Mouse (Mus musculus) megakaryocyte, embryonic 14.5 days (primary cell): ENCODE measurements around the gene Samd7. TPM values are rescaled to one million over a fixed set of nuclear protein-coding genes. Genes with fewer than 3 reads are reported as not detected.

Experiments
- H3K27me3 ChIP-seq: replicated peaks from 2 replicates; pipeline ENCODE3; 2012; ENCODE audit warnings: inconsistent platforms
- H3K36me3 ChIP-seq: replicated peaks from 2 replicates; pipeline ENCODE3; 2012; ENCODE audit warnings: low read length, inconsistent platforms, mixed read lengths
- H3K4me1 ChIP-seq: 2 replicates; pipeline ENCODE4 v1.6.1; 2012; ENCODE audit warnings: inconsistent platforms
- H3K4me3 ChIP-seq: replicated peaks from 2 replicates; pipeline ENCODE3; 2012; ENCODE audit warnings: moderate library complexity, mild to moderate bottlenecking, inconsistent platforms
- H3K9me3 ChIP-seq: 2 replicates; pipeline ENCODE4 v1.6.1; 2012; ENCODE audit warnings: inconsistent platforms
- FLI1 ChIP-seq: IDR thresholded peaks from 2 replicates; pipeline ENCODE4 v1.6.1; 2012; ENCODE audit warnings: low read length, inconsistent platforms, mixed read lengths
- GATA1 ChIP-seq: IDR thresholded peaks from 3 replicates; pipeline ENCODE4 v1.6.1; 2012; ENCODE audit warnings: mixed read lengths, low read length, inconsistent platforms, borderline replicate concordance
- polyA plus RNA-seq: library from polyadenylated mRNA; stranded (reverse); fragments of >175 nt; gene quantifications from 2 replicates; pipeline ENCODE4 v1.2.3, GENCODE M21; 2012; ENCODE audit warnings: low replicate concordance; ENCODE audit not compliant: insufficient read depth

The Samd7 gene
- polyA plus RNA-seq, 1 experiment: not detected

- Histone ChIP-seq H3K4me3 (no peak overlapping the region), H3K4me1 (no peaks in the 10 kb centered on the region), H3K36me3 (no peaks in the 10 kb centered on the region), H3K9me3 (peaks cover 16% of the 10 kb centered on the region), H3K27me3 (peaks cover 2% of the 10 kb centered on the region)
- no peak for TF ChIP-seq FLI1
- TF ChIP-seq GATA1: no peak
Measured at GRCm38 (mm10) chr3:30748316-30748715, 2.2 kb downstream of the Samd7 start.

GRCm38 (mm10) chr3:30754696-30755095, 8.6 kb downstream of the Samd7 start:
- Histone ChIP-seq H3K4me1 (no peaks in the 10 kb centered on the region), H3K9me3 (0 out of 2 replicates have a peak, but pooled peaks cover 2% of the 10 kb centered on the region), H3K27me3 (peaks cover 3% of the 10 kb centered on the region), H3K4me3 (no peak overlapping the region), H3K36me3 (no peaks in the 10 kb centered on the region)
- TF ChIP-seq GATA1: no peak
- no peak for TF ChIP-seq FLI1

- Histone ChIP-seq H3K4me3 (peak overlapping the region; percentile 11), H3K4me1 (peaks cover 19% of the 10 kb centered on the region), H3K9me3 (no peaks in the 10 kb centered on the region), H3K27me3 (peaks cover 15% of the 10 kb centered on the region), H3K36me3 (no peaks in the 10 kb centered on the region)
- TF ChIP-seq GATA1 (no peak), FLI1 (no peak)
Measured at GRCm38 (mm10) chr3:30764877-30765276, 18.8 kb downstream of the Samd7 start.

- peaks cover 19% of the 10 kb centered on the region for H3K4me1 ChIP-seq
- H3K27me3 ChIP-seq: peaks cover 16% of the 10 kb centered on the region
- no peaks in the 10 kb centered on the region for H3K36me3 ChIP-seq
- TF ChIP-seq GATA1: no peak; the same call in 2 of the 3 replicates
- no peak for TF ChIP-seq FLI1
- peak overlapping the region; percentile 87 for H3K4me3 ChIP-seq
- H3K9me3 ChIP-seq: no peaks in the 10 kb centered on the region
Measured at GRCm38 (mm10) chr3:30765311-30766027, 19.4 kb downstream of the Samd7 start.

GRCm38 (mm10) chr3:30766177-30766576, 20.1 kb downstream of the Samd7 start:
- TF ChIP-seq GATA1: no peak
- TF ChIP-seq FLI1: no peak

GRCm38 (mm10) chr3:30767271-30767670, 21.2 kb downstream of the Samd7 start:
- peaks cover 19% of the 10 kb centered on the region for H3K4me1 ChIP-seq
- no peak overlapping the region for H3K4me3 ChIP-seq
- peaks cover 6% of the 10 kb centered on the region for H3K27me3 ChIP-seq
- no peak for TF ChIP-seq GATA1
- TF ChIP-seq FLI1: no peak
- H3K36me3 ChIP-seq: no peaks in the 10 kb centered on the region
- no peaks in the 10 kb centered on the region for H3K9me3 ChIP-seq

More at GRCm38 (mm10) chr3:30766177-30766576, 20.1 kb downstream of the Samd7 start:
- Histone ChIP-seq H3K4me3 (no peak overlapping the region), H3K36me3 (no peaks in the 10 kb centered on the region), H3K9me3 (no peaks in the 10 kb centered on the region), H3K27me3 (peaks cover 9% of the 10 kb centered on the region), H3K4me1 (peaks cover 19% of the 10 kb centered on the region)

- no peaks in the 10 kb centered on the region for H3K9me3 ChIP-seq
- peaks cover 16% of the 10 kb centered on the region for H3K27me3 ChIP-seq
- H3K36me3 ChIP-seq: no peaks in the 10 kb centered on the region
- H3K4me3 ChIP-seq: no peak overlapping the region
- H3K4me1 ChIP-seq: peaks cover 15% of the 10 kb centered on the region
- TF ChIP-seq FLI1 (no peak), GATA1 (no peak)
Measured at GRCm38 (mm10) chr3:30769755-30770515, 23.8 kb downstream of the Samd7 start.

GRCm38 (mm10) chr3:30771560-30771959, 25.5 kb downstream of the Samd7 start:
- H3K9me3 ChIP-seq: no peaks in the 10 kb centered on the region
- no peak overlapping the region for H3K4me3 ChIP-seq
- H3K27me3 ChIP-seq: peaks cover 20% of the 10 kb centered on the region
- TF ChIP-seq GATA1: no peak
- no peaks in the 10 kb centered on the region for H3K4me1 ChIP-seq
- H3K36me3 ChIP-seq: no peaks in the 10 kb centered on the region

GRCm38 (mm10) chr3:30772631-30773030, 26.5 kb downstream of the Samd7 start:
- no peaks in the 10 kb centered on the region for H3K4me1 ChIP-seq
- peaks cover 20% of the 10 kb centered on the region for H3K27me3 ChIP-seq
- TF ChIP-seq FLI1 (no peak), GATA1 (no peak)
- H3K9me3 ChIP-seq: no peaks in the 10 kb centered on the region
- H3K36me3 ChIP-seq: no peaks in the 10 kb centered on the region
- H3K4me3 ChIP-seq: no peak overlapping the region

GRCm38 (mm10) chr3:30774677-30775076, 28.6 kb downstream of the Samd7 start:
- Histone ChIP-seq H3K4me3 (no peak overlapping the region), H3K27me3 (peaks cover 22% of the 10 kb centered on the region), H3K4me1 (no peaks in the 10 kb centered on the region), H3K9me3 (no peaks in the 10 kb centered on the region), H3K36me3 (no peaks in the 10 kb centered on the region)
- no peak for TF ChIP-seq FLI1
- TF ChIP-seq GATA1: no peak
